Mouse (Mus musculus) kidney, adult 2 months (tissue): ENCODE results near the gene Tmem205.

Source experiments
- CTCF ChIP-seq: fragments of 200-500 bp; conservative IDR thresholded peaks from 2 replicates; pipeline ENCODE4 v1.5.1; 2011; ENCODE audit warnings: low read depth, mild to moderate bottlenecking, control low read depth, low read length, moderate library complexity, mixed read lengths; ENCODE audit not compliant: insufficient read depth, insufficient read length
- POLR2A ChIP-seq: fragments of 200-500 bp; IDR thresholded peaks from one replicate; pipeline ENCODE4 v1.6.1; 2011; ENCODE audit warnings: low read depth, low read length, control low read depth

DNA sequence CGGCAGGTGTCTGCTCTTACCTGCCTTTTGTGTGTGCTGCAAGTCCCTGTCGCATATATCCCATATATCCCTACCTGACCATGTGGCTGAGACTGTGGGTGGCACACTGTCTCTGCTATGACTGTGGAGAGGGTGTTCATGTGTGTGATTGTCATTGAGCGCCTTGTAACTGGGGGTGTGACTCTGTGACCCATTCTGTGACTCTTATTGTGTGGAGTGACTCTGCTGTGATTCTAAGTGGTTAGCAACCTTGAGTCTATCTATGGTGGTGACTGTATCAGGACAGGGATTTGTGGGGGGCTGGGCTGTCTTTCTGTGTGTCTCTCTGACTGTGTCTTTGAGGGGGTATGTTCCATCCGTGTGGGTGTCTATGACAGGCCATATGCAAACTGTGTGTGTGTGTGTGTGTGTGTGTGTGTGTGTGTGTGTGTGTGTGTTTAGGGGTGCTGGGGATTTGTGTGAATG lies 10.4 kb upstream of the Tmem205 start:
- TF ChIP-seq POLR2A (no peak), CTCF (no peak)
